Mouse (Mus musculus) hindbrain, embryonic 13.5 days (tissue): Measurements from ENCODE around the gene Pxk. TPM values are rescaled to one million over a fixed set of nuclear protein-coding genes. Genes with fewer than 3 reads are reported as not detected.

Source experiments
- ATAC-seq: fragments of 200-750 bp; cut with Nextera tagmentation; 2 replicates; pipeline ENCODE4 v1.8.0; 2017; ENCODE audit warnings: moderate TSS enrichment; ENCODE audit not compliant: low FRiP score
- H3K27ac ChIP-seq: fragments of 300-500 bp; sonication (generic); 2 replicates; pipeline ENCODE4 v1.5.1; 2015; ENCODE audit warnings: inconsistent platforms, mild to moderate bottlenecking, moderate library complexity
- H3K27me3 ChIP-seq: fragments of 300-500 bp; sonication (generic); 2 replicates; pipeline ENCODE4 v1.6.1; 2015; ENCODE audit warnings: mild to moderate bottlenecking, inconsistent platforms
- H3K36me3 ChIP-seq: fragments of 300-500 bp; sonication (generic); 2 replicates; pipeline ENCODE4 v1.6.1; 2015; ENCODE audit warnings: mild to moderate bottlenecking, inconsistent platforms
- H3K4me1 ChIP-seq: fragments of 300-500 bp; sonication (generic); replicated peaks from 2 replicates; pipeline ENCODE4 v1.6.1; 2015; ENCODE audit warnings: inconsistent platforms
- H3K4me2 ChIP-seq: fragments of 300-500 bp; sonication (generic); 2 replicates; pipeline ENCODE4 v1.6.1; 2015; ENCODE audit warnings: inconsistent platforms, mild to moderate bottlenecking, moderate library complexity
- H3K4me3 ChIP-seq: fragments of 300-500 bp; sonication (generic); 2 replicates; pipeline ENCODE4 v1.5.1; 2015; ENCODE audit warnings: mild to moderate bottlenecking, inconsistent platforms
- H3K9ac ChIP-seq: fragments of 300-500 bp; sonication (generic); 2 replicates; pipeline ENCODE4 v1.6.1; 2015; ENCODE audit warnings: mild to moderate bottlenecking, inconsistent platforms
- H3K9me3 ChIP-seq: fragments of 300-500 bp; sonication (generic); 2 replicates; pipeline ENCODE4 v1.6.1; 2016; ENCODE audit warnings: inconsistent platforms
- WGBS: fragments of 180-500 bp; shearing (Covaris S2); methylation state at CpG from one replicate; pipeline ENCODE4 v1.1.7; 2015; 5-methylcytosine and 5-hydroxymethylcytosine counted together
- polyA plus RNA-seq: library from polyadenylated mRNA; unstranded; fragments of >200 nt; fragmentation: Nextera tagmentation; extraction: Ambion mirVana; gene quantifications from 2 replicates; pipeline ENCODE4 v1.2.1, GENCODE M21; 2015

Gene Pxk
- polyA plus RNA-seq, 1 experiment from 2014 or later, result 61.4 TPM

DNA sequence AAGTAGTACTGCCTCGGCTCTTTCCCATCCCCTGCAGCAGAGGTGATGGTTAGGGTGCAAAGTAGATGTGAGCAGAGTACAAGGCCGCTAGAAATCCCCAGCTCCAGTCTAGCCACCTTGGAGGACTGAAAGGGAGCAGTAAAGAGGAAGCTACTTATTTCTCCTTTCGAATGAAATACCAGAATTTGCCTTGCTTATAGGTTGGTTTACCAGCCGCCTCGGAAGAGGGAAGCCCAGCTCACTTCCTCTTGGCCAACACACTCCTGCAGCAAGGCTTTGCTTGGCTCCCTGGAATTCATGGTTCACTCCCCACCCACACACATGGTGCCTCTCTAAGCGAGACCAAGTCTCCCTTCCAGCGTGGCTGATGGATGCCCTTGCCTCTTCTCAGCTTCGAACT, 34.8 kb downstream of the Pxk start:
- no peaks in the 10 kb centered on the region for H3K27me3 ChIP-seq
- H3K27ac ChIP-seq, result no peak overlapping the region
- H3K9me3 ChIP-seq, result no peaks in the 10 kb centered on the region
- no peak overlapping the region for H3K4me2 ChIP-seq
- ATAC-seq, result no peak
- WGBS, result 87% methylated on average over 8 of the region's 8 CpGs
- H3K4me3 ChIP-seq, result no peak overlapping the region
- H3K36me3 ChIP-seq, result peaks cover 44% of the 10 kb centered on the region
- H3K9ac ChIP-seq, result no peak overlapping the region
- no peaks in the 10 kb centered on the region; the same call in 1 of the 2 replicates for H3K4me1 ChIP-seq

DNA sequence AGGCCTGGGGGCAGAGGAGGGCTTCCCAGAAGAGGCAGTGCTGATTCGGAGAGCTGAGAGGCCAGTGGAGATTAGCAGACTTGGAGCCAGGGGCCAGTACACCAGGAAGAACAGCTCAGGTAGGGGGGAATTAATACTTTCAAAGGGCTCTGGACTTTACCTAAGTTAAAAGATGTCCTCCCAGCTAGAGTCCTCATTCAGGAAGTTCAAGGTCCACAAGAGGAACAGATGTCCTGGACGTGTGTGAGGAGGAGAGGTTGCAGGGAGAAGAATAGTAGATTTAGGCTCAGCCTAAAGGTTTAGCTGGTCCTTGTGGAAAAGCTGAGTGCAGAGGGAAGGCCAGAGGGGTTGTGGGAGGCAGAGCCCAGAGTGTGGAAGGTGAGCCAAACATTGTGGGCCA, 36.2 kb downstream of the Pxk start:
- WGBS, result 78% methylated on average over 2 of the region's 2 CpGs
- H3K9me3 ChIP-seq, result no peaks in the 10 kb centered on the region
- H3K36me3 ChIP-seq, result peaks cover 56% of the 10 kb centered on the region
- H3K27me3 ChIP-seq, result no peaks in the 10 kb centered on the region
- no peak overlapping the region for H3K4me2 ChIP-seq
- no peak overlapping the region for H3K4me3 ChIP-seq
- no peaks in the 10 kb centered on the region; the same call in 1 of the 2 replicates for H3K4me1 ChIP-seq
- no peak overlapping the region for H3K9ac ChIP-seq
- no peak for ATAC-seq
- no peak overlapping the region for H3K27ac ChIP-seq

DNA sequence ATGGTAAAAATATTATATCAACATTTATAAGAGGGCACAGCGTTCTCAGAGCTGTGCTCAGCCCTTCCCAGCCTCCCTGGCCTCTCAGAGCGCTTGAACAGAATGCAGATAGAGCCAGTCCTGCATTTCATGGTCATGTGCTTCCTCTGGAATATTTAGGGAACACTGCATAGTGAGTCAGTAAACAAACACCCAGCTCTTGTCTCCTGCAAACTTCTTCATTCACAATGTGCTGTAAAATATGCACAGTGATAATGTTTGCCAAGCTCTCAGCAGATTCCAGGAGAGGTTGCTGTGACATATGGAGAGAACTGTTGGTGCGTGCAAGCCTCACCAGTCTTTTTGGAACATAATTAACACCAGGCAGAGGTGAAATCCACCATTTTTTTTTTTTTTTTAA, 37.1 kb downstream of the Pxk start:
- no peak overlapping the region for H3K4me2 ChIP-seq
- H3K9ac ChIP-seq, result no peak overlapping the region
- WGBS, result 70% methylated on average over 3 of the region's 3 CpGs
- H3K4me1 ChIP-seq, result no peaks in the 10 kb centered on the region; the same call in 1 of the 2 replicates
- H3K9me3 ChIP-seq, result no peaks in the 10 kb centered on the region
- no peaks in the 10 kb centered on the region for H3K27me3 ChIP-seq
- no peak overlapping the region for H3K4me3 ChIP-seq
- no peak for ATAC-seq
- H3K36me3 ChIP-seq, result peaks cover 65% of the 10 kb centered on the region
- H3K27ac ChIP-seq, result no peak overlapping the region

DNA sequence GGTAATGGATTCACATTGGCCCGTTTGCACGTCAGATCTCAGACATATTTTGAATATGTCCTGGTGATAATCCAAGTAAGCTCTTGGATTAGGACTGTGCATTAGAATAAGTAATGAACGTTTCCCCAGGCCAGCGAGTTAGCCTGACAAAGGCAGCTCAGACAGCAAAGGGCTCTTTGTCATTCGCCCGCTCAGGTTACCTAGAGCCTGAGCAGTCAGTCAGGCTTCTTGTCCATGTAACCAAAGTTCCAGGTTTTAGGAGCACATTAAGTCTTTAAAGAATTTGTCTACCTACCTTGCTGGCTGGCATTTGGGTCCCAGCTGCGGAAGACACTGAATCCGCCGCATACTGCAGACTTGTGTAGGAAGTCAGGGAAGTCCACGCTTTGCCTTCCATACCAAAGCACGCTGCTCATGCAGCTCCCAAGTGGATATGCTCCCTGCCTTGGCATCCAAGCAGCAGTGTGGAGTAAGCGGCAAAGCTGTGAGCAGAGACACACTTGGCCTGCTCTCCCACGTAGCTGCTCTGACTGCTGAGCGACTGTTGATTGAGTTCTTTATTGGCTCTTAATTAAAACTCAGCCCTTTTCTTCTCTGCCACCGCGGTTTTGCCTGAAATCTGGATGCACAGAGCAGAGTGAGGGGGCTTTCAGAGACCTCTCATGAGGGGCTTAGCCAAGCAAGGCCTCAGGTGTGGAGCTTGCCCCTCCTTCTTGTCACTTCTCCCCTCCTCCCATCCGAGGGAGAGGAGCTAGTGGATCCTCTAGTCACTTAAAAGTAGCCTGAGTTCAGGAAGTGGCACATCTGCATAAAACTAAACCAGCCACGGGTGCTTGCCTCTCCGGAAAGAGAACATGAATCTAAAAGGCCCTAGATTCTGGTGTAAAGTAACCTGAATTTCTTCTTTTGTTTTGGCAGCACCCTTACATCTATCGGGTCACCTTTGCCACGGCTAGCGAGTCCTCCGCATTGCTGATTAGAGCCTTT, 42.0 kb downstream of the Pxk start:
- no peaks in the 10 kb centered on the region for H3K4me1 ChIP-seq

DNA sequence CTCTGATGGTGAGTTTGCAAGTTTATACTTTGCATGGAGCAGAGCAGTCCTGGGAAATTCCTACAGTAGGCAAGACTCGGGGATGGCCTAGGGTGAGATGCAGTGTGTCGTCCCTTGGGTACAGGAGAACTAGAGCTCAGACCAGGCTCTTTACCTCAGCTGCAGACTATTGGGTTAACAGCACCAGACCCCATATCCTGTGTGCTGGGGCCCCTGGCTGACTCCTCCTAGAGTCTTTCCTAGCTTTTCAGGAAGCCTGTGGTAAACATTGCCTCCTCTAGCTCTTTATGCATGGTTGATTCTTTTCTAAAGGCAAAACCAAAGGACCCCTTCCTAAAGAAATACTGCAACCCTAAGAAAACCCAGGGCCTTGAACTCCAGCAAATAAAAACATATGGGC, 43.1 kb downstream of the Pxk start:
- Histone ChIP-seq H3K36me3 (peaks cover 85% of the 10 kb centered on the region), H3K27ac (no peak overlapping the region), H3K9ac (no peak overlapping the region), H3K27me3 (no peaks in the 10 kb centered on the region), H3K4me3 (no peak overlapping the region), H3K4me1 (no peaks in the 10 kb centered on the region), H3K4me2 (no peak overlapping the region), H3K9me3 (no peaks in the 10 kb centered on the region)
- 78% methylated on average over 2 of the region's 2 CpGs for WGBS
- no peak for ATAC-seq

More for the DNA sequence above, 42.0 kb downstream of the Pxk start:
- H3K36me3 ChIP-seq, result peaks cover 76% of the 10 kb centered on the region
- no peaks in the 10 kb centered on the region for H3K27me3 ChIP-seq
- no peak overlapping the region; the same call in 1 of the 2 replicates for H3K9ac ChIP-seq
- H3K4me2 ChIP-seq, result no peak overlapping the region
- no peaks in the 10 kb centered on the region for H3K9me3 ChIP-seq
- no peak overlapping the region for H3K4me3 ChIP-seq
- H3K27ac ChIP-seq, result no peak overlapping the region
- no peak for ATAC-seq
- WGBS, result 55% methylated on average over 23 of the region's 23 CpGs

DNA sequence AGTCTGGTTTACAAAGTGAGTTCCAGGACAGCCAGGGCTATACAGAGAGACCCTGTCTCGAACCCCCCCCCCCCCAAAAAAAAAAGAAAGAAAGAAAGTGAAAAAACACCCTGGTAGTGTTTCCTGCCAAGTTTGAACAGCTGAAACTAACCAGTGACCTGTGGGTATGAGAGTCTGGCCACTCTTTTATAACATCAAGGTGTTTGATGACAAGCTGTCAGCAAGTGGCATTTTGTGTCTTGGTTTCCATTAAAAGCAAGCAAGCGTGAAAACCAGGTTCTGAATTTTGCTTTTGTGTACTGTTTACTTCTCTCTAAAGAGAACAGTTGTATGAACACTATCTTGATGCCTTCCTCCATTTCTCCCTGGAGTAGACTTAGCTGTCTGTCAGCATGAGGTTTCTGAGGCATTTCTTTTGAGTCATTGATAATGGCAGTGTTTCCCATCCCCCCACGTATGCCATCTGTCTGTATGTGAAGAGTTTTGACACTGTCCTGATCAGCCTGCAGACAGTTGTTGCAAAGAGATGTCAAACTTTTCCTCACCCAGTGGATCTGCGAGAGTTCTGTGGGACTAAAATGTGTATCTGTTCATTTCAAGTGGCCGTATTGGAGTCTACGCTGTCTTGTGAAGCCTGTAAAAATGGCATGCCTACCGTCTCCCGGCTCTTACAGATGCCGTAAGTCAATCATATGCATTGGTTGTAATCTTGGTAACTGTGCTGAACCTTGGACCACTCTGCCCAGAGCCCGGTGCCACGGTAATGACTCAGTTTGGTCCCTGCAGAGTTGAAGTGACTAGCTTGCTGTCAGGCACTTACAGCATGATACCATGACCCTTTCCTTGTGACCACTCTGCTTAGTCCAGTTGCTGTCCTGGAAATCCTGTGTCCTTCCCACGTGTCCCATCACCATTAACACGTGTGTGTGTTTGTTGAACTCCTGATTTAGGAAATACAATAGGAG, 47.9 kb downstream of the Pxk start:
- no peak overlapping the region for H3K4me2 ChIP-seq
- no peaks in the 10 kb centered on the region for H3K27me3 ChIP-seq
- H3K4me1 ChIP-seq, result no peaks in the 10 kb centered on the region
- no peaks in the 10 kb centered on the region for H3K9me3 ChIP-seq
- H3K36me3 ChIP-seq, result peaks cover 74% of the 10 kb centered on the region
- no peak overlapping the region for H3K4me3 ChIP-seq
- 89% methylated on average over 13 of the region's 13 CpGs for WGBS
- no peak overlapping the region for H3K9ac ChIP-seq
- ATAC-seq, result no peak
- H3K27ac ChIP-seq, result no peak overlapping the region

DNA sequence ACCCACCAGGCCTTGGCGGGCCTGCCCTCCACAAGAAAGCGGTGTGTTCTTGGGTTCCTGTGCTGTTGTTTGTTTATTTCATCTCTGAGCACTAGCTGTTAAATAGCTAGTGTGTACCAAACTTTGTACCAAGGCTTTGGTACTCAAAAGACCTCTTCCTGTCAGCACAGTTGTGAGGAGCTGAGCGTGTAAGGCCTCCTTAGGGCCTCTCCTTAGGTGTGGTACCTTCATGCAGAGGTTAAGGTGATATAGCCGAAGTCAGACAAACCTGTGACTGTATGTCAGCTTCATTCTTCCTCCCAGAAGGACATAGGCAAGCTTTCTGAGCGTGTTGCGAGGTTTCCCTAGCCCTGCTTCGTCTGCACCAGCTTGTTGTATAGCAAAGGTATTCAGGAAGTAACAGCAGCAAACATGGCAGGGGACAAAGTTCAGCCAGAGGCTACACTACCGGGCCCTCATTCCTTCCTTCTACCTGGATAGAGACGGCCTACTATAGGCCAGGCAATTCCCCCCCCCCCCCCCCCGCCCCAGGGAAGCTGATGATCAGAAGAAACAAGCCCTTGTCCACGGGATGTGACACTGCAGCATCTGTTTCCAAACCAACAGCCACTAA, 48.7 kb downstream of the Pxk start:
- Histone ChIP-seq H3K27ac (no peak overlapping the region), H3K27me3 (no peaks in the 10 kb centered on the region), H3K4me1 (no peaks in the 10 kb centered on the region), H3K4me2 (no peak overlapping the region), H3K9me3 (no peaks in the 10 kb centered on the region), H3K4me3 (no peak overlapping the region), H3K36me3 (peaks cover 74% of the 10 kb centered on the region), H3K9ac (no peak overlapping the region)
- ATAC-seq, result no peak
- WGBS, result 88% methylated on average over 11 of the region's 11 CpGs

DNA sequence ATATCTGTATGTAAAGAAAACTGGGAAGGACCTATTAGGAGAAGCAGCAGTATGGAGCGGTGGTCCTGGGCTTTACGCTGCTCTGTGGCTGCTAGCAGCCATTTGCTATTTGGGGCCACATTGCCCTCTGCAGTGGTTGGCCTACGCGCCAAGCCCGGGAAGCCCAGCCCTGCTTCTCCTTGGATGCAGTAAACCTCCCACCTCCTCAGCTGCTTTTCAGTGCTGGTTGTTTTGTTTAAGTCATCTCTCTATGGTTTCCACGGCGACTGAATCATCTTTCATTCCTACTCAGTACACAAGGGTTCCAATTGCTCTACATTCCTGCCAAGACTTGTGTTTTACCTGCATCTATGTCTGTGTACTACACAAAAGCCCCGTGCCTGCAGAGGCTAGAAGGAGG, 50.8 kb downstream of the Pxk start:
- H3K36me3 ChIP-seq, result peaks cover 75% of the 10 kb centered on the region
- H3K27me3 ChIP-seq, result no peaks in the 10 kb centered on the region
- no peak overlapping the region for H3K9ac ChIP-seq
- H3K4me1 ChIP-seq, result no peaks in the 10 kb centered on the region
- no peak overlapping the region for H3K27ac ChIP-seq
- H3K9me3 ChIP-seq, result no peaks in the 10 kb centered on the region
- H3K4me3 ChIP-seq, result no peak overlapping the region
- 81% methylated on average over 8 of the region's 8 CpGs for WGBS
- ATAC-seq, result no peak
- no peak overlapping the region for H3K4me2 ChIP-seq

DNA sequence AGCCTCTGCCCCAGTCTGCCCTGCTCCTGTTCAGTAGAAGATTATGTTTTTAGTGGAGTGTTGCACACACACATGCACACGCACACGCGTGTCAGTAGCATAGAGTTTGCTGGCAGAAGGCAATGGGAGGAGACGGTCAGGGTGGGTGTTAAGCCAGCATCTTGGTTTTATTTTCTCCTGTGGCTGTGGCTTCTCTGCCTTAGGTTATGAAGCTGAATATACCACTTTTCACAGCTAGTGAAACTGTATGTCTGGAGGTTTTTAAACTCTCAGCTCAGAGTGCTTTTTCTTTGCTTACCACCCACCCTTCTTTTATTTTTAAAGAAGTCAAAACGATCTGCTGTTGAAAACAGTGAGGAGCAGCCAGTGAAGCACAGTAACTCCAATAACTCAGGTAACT, 53.7 kb downstream of the Pxk start:
- no peak overlapping the region for H3K27ac ChIP-seq
- no peak overlapping the region for H3K9ac ChIP-seq
- H3K4me2 ChIP-seq, result no peak overlapping the region
- ATAC-seq, result no peak
- WGBS, result 98% methylated on average over 5 of the region's 5 CpGs
- H3K4me1 ChIP-seq, result no peaks in the 10 kb centered on the region
- H3K4me3 ChIP-seq, result no peak overlapping the region
- H3K9me3 ChIP-seq, result no peaks in the 10 kb centered on the region
- peaks cover 62% of the 10 kb centered on the region for H3K36me3 ChIP-seq
- H3K27me3 ChIP-seq, result no peaks in the 10 kb centered on the region

DNA sequence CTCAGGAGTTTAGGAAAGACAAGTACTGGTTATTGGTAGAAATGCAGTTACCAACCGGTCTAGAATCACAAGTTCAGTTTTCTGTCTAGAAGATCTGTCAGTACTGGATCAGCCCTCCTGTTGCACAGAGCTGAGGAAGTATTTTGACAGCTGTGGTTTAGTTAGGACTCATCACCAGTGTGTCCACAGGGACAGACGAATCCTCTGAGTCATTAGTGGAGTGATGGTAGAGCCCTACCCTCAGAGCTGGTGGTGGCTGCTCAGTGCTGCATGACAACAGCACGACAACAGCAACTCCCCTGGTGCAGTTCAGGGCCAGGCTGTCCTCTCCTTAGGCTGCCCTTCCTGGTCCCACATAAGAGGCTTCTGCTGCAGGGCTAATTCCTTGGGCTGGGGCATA, 56.1 kb downstream of the Pxk start:
- H3K27ac ChIP-seq, result no peak overlapping the region
- no peaks in the 10 kb centered on the region for H3K4me1 ChIP-seq
- no peak overlapping the region for H3K9ac ChIP-seq
- no peak overlapping the region for H3K4me3 ChIP-seq
- H3K27me3 ChIP-seq, result no peaks in the 10 kb centered on the region
- no peaks in the 10 kb centered on the region for H3K9me3 ChIP-seq
- H3K4me2 ChIP-seq, result no peak overlapping the region
- H3K36me3 ChIP-seq, result peaks cover 61% of the 10 kb centered on the region
- no peak for ATAC-seq
- 75% methylated on average over 3 of the region's 3 CpGs for WGBS

DNA sequence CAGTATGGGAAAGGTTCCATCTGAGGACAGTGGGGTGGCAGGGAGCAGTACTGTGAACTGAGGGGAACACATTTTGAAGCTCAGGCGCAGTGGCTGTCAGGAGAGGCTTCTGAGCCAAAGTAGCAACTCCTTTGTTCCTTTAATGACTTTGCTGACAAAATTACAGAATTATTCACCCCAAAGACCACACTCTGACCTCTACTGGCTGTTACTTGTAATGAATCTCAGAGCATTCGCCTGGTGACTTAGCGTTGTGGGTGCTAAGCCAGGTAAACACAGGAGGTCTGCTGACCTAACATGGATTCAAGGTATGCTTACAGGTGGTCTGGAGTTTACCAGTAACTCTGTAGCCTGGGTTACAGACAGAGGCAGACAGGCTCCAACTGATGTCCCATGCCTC, 58.9 kb downstream of the Pxk start:
- H3K36me3 ChIP-seq, result peaks cover 74% of the 10 kb centered on the region
- H3K27ac ChIP-seq, result no peak overlapping the region
- no peak overlapping the region for H3K4me3 ChIP-seq
- no peaks in the 10 kb centered on the region for H3K4me1 ChIP-seq
- WGBS, result 37% methylated on average over 3 of the region's 3 CpGs
- no peak overlapping the region for H3K9ac ChIP-seq
- no peak overlapping the region for H3K4me2 ChIP-seq
- ATAC-seq, result no peak
- H3K27me3 ChIP-seq, result no peaks in the 10 kb centered on the region
- H3K9me3 ChIP-seq, result no peaks in the 10 kb centered on the region

DNA sequence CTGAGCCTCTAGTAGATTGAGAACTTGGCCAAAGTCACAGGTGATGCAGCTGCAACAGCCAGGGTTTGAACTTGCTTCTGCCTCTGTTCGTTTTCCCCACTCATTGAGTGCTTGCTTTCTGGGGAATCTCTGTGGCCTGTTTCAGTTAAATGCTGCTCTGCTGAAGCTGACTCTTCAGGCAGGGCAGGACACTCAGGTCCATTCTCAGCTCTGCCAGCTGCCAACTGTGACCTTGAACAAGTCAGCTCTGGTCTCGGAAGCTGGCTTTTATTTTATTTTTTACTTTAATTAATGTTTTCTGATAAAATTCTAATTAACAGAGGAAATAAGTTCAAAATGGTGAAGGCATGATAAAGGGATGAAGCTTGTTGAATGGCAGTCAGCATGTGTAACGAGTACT, 60.7 kb downstream of the Pxk start:
- Histone ChIP-seq H3K27ac (no peak overlapping the region), H3K27me3 (no peaks in the 10 kb centered on the region), H3K36me3 (peaks cover 74% of the 10 kb centered on the region), H3K9me3 (no peaks in the 10 kb centered on the region), H3K9ac (no peak overlapping the region), H3K4me3 (no peak overlapping the region), H3K4me2 (no peak overlapping the region), H3K4me1 (no peaks in the 10 kb centered on the region)
- 91% methylated on average over 3 of the region's 3 CpGs for WGBS
- no peak for ATAC-seq
